Mouse (Mus musculus): ENCODE data around the gene A930033H14Rik.

- TF ChIP-seq EP300 (IDR thresholded peaks at IDR 0.05; ENCODE audit: insufficient read depth, low read depth, low read length) (no peak), CTCF (IDR thresholded peaks at IDR 0.05) (peak; percentile 79), POLR2A (IDR thresholded peaks at IDR 0.05; ENCODE audit: insufficient read depth, low read depth, low read length) (no peak)
Observed at GRCm38 (mm10) chr10:69165125-69165524, 47.8 kb downstream of the A930033H14Rik start.
